Mouse (Mus musculus): ENCODE results near the gene BC049352.

BC049352 gene

GRCm38 (mm10) chr9:45299231-45300006 is 117.6 kb downstream of the BC049352 start:
- peak; percentile 43 for DNase-seq (ENCODE audit: low spot score)
